Mouse (Mus musculus): Measurements from ENCODE around the gene Rps6.
"Not testable (repeated sequence)": the region's sequence is repeated elsewhere in the genome, so short reads cannot be mapped to it uniquely, and the experiment has no call there.

Gene Rps6

DNA sequence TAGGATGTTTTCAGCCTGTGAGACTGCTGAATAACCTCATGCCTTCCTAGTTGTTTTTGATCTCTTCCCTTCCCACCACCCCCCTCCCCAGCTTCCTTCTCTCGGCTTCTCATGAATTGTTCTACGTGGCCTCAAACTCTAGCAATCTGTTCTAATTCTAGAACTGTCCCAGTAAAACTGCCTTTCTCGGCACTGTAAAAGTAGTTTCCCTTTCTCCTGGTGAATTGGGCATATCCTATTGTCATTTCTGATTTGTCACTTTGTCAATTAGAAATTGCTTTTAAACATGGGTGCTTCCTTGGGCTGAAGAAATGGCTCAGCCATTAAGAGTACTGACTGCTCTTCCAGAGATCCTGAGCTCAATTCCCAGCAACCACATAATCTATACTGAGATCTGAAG, 5.2 kb downstream of the Rps6 start:
- DNase-seq (ENCODE audit: low read depth, low spot score), result no peak

DNA sequence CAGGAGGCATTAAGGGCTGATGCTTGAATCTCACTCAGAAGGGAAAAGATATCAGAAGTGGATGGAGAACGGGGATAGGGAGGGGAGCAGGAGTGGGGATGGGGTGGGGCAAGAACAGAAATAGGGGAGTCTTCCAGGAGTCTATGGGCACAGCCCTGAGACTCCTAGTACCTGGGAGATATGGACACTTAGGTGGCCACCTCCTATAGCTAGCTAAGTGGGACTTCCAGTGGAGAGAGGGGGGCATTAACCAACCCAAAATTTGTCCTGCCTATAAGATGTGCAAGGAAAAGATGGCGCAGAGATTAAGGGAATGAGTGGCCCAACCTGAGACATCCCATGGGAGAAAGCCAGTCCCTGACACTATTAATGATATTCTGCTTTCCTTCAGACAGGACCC, 5.9 kb downstream of the Rps6 start:
- no peak for DNase-seq (ENCODE audit: low read depth, low spot score)

DNA sequence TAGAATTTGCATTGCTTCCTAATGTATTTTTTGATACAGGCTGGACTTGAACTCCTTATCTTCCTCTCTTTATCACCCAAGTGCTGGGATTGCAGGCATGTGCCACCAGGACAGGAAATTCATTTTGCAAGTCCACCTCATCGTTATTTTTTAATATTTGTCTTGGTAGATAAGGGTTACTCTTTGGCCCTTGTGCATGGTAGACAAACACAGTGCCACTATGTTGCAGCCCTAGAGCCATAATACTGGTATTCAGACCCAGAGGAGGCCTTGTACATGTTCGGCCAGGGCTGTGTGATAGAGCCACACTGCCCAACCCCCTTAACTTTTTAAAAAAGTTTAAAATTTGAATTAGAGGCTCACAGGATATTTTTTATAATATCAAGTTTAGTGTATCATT, 10.0 kb downstream of the Rps6 start:
- no peak for DNase-seq (ENCODE audit: low read depth, low spot score)

DNA sequence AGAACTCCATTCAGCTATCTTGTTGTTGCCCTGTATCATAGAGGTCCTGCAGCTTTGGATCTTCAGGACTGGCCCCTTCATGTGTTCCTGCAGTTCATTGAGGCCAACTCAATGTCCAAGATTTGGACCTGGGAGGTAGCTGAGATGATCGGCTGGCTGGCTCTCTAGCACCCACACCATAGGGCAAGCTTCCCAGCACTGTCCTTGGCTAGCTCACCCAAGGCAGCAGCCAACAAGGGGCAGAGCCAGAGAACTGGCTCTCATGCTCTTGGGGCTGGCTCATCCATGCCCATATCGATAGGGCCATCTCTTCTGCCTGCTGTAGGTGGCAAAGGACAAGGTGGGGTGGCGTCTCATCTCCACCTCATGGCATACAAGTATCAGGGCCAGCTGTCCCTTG, 11.8 kb downstream of the Rps6 start:
- no peak for DNase-seq (ENCODE audit: low read depth, low spot score)

DNA sequence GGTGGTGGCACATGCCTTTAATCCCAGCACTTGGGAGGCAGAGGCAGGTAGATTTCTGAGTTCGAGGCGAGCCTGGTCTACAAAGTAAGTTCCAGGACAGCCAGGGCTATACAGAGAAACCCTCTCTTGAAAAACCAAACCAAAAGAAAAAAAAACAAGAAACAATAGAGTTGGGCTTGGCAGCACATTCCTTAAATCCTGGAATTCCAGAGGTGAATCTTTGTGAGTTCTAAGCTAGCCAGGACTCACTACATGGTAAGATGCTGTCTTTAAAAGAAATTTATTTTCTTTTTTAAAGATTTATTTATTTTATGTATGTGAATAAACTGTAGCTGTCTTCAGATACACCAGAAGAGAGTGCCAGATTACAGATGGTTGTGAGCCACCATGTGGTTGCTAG, 16.1 kb downstream of the Rps6 start:
- not testable (repeated sequence) for DNase-seq (ENCODE audit: low read depth, low spot score)

DNA sequence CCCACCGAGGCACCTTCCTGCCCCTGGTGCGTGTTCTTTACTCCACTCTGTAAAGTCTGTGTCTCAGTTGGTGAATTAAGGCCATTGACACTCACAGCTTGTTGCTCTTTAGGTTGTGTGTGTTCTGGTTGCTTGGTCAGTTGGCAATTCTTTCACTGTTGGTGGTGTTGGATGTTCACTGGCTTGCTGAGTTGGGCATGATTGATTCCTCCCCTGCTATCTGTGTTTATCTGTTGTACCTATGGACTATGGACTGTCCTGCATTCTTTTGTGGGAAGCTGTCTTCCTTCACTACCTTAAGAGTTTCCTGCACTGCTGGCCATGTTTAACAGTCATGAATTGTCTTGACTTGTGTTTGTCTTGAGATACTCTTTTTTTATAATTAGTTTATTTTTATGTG, 25.3 kb downstream of the Rps6 start:
- DNase-seq (ENCODE audit: low read depth, low spot score), result no peak

DNA sequence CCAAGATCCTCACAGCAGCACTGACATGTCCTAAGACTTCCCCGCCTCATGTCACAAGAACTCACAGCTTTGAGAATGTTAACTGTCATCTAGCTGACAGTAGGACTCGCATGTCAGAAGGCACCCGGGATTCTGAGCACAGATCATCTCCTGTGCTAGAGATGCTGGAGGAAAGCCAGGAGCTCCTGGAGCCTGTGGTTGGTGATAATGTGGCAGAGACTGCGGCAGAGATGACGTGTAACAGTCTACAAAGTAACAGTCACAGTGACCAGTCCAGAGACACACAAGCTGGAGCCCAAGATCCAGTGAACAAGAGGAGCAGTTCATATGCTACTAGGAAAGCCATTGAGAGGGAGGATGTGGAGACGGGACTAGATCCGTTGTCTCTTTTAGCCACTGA, 32.1 kb downstream of the Rps6 start:
- DNase-seq (ENCODE audit: low read depth, low spot score), result no peak

DNA sequence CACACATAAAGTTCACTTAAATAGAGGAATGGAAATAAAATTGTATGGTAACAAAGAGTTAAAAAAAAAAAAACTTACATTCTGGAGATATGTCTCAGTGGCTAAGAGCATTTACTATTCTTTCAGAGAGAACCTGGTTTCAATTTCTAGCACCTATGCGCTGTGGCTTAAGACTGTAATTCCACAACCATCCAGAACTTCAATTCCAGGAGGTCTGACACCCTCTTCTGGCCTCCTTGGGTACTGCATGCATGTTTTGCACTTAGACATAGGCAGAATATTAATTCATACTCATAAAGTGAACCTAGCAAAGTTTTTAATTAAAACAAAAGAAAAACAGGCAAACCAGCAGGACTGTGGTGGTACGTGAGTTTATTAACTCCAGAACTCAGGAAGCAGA, 34.0 kb downstream of the Rps6 start:
- DNase-seq (ENCODE audit: low read depth, low spot score), result peak; percentile 59

DNA sequence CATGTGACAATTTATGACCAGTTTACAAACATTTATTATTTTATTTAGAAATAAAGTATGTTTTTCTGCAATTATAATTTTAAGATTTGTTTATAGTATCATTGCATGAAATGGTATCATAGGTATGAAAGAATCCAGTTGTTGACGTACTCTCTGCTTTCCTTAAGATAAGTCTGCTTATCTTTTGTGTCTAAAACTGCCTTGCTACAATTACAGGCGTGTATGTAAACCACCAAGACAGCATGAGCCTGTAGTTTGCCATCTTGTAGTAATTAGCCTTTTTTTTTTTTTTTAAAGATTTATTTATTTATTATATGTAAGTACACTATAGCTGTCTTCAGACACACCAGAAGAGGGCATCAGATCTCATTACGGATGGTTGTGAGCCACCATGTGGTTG, 42.4 kb downstream of the Rps6 start:
- DNase-seq (ENCODE audit: low read depth, low spot score), result no peak

DNA sequence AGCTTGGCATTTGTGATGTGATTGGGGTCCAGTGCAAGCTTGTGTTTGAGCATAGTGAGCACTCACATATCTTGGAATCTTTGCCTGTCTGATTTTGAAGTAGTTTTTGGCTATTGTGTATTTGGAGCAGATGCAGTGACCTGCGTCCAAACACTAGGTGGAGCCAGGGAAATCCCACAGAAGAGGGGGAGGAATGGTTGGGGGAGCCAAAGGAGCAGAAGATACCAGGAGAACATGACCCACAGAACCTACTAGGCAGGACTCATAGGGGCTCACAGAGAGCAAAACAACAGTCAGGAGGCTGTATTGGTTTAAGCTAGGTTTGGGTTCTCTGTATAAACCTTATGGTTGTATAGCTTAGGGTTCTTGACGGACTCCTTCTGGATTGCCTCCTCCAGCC, 46.6 kb downstream of the Rps6 start:
- DNase-seq (ENCODE audit: low read depth, low spot score), result peak; percentile 41

Data from ES-CJ7 (cell line).